Mouse (Mus musculus): ENCODE data around the gene Trh.

Trh gene

GRCm38 (mm10) chr6:92244591-92244990, at the start of gene Trh:
Gene Trh, minus strand, starts transcription at chr6:92244650.
- in situ Hi-C loops (cut with MboI; ENCODE audit: low pct_unique_long_range_greater_than_20kb in 1 of 2, low sequenced_read_pairs in 2 of 2, unreplicated experiment in 1 of 2), result no loop called here

- in situ Hi-C loops (cut with MboI; ENCODE audit: low pct_unique_long_range_greater_than_20kb in 1 of 2, low sequenced_read_pairs in 2 of 2, unreplicated experiment in 1 of 2), result loop anchor here in 1 of 2 experiments (25.0 kb wide), 1 partner anchor 371 kb away; no protein-coding TSS in a partner anchor
These were observed 46.4 kb upstream of the Trh start for GRCm38 (mm10) chr6:92290826-92291225.

- in situ Hi-C loops (cut with MboI; ENCODE audit: low pct_unique_long_range_greater_than_20kb in 1 of 2, low sequenced_read_pairs in 2 of 2, unreplicated experiment in 1 of 2), result loop anchor here (5.0 to 25.0 kb wide), 4 partner anchors 268 to 375 kb away; no protein-coding TSS in a partner anchor
These were observed 42.4 kb upstream of the Trh start for GRCm38 (mm10) chr6:92286889-92287288.

GRCm38 (mm10) chr6:92286258-92286888, 41.9 kb upstream of the Trh start:
- in situ Hi-C loops (cut with MboI; ENCODE audit: low pct_unique_long_range_greater_than_20kb in 1 of 2, low sequenced_read_pairs in 2 of 2, unreplicated experiment in 1 of 2), result loop anchor here (5.0 to 25.0 kb wide), 4 partner anchors 268 to 376 kb away; no protein-coding TSS in a partner anchor

- in situ Hi-C loops (cut with MboI; ENCODE audit: low pct_unique_long_range_greater_than_20kb in 1 of 2, low sequenced_read_pairs in 2 of 2, unreplicated experiment in 1 of 2), result loop anchor here (5.0 to 25.0 kb wide), 4 partner anchors 269 to 377 kb away; no protein-coding TSS in a partner anchor
These were observed 41.1 kb upstream of the Trh start for GRCm38 (mm10) chr6:92285559-92285958.

GRCm38 (mm10) chr6:92277179-92277578, 32.7 kb upstream of the Trh start:
- in situ Hi-C loops (cut with MboI; ENCODE audit: low pct_unique_long_range_greater_than_20kb in 1 of 2, low sequenced_read_pairs in 2 of 2, unreplicated experiment in 1 of 2), result loop anchor here in 1 of 2 experiments (25.0 kb wide), 1 partner anchor 385 kb away; no protein-coding TSS in a partner anchor

GRCm38 (mm10) chr6:92273652-92274322, 29.3 kb upstream of the Trh start:
- in situ Hi-C loops (cut with MboI; ENCODE audit: low pct_unique_long_range_greater_than_20kb in 1 of 2, low sequenced_read_pairs in 2 of 2, unreplicated experiment in 1 of 2), result loop anchor here (5.0 to 25.0 kb wide), 3 partner anchors 36 to 361 kb away; partner anchors contain the start of gene 4930590J08Rik (in 1 of the 2)

- in situ Hi-C loops (cut with MboI; ENCODE audit: low pct_unique_long_range_greater_than_20kb in 1 of 2, low sequenced_read_pairs in 2 of 2, unreplicated experiment in 1 of 2), result loop anchor here (5.0 to 25.0 kb wide), 3 partner anchors 35 to 360 kb away; partner anchors contain the start of gene 4930590J08Rik (in 1 of the 2)
These were observed 28.2 kb upstream of the Trh start for GRCm38 (mm10) chr6:92272601-92273000.

- in situ Hi-C loops (cut with MboI; ENCODE audit: low pct_unique_long_range_greater_than_20kb in 1 of 2, low sequenced_read_pairs in 2 of 2, unreplicated experiment in 1 of 2), result loop anchor here in 1 of 2 experiments (25.0 kb wide), 1 partner anchor 357 kb away; the partner anchor contains the start of gene 4930590J08Rik
These were observed 24.6 kb upstream of the Trh start for GRCm38 (mm10) chr6:92269019-92269418.

- in situ Hi-C loops (cut with MboI; ENCODE audit: low pct_unique_long_range_greater_than_20kb in 1 of 2, low sequenced_read_pairs in 2 of 2, unreplicated experiment in 1 of 2), result loop anchor here in 1 of 2 experiments (25.0 kb wide), 1 partner anchor 356 kb away; the partner anchor contains the start of gene 4930590J08Rik
These were observed 23.6 kb upstream of the Trh start for GRCm38 (mm10) chr6:92268001-92268400.

GRCm38 (mm10) chr6:92261162-92261843, 16.9 kb upstream of the Trh start:
- in situ Hi-C loops (cut with MboI; ENCODE audit: low pct_unique_long_range_greater_than_20kb in 1 of 2, low sequenced_read_pairs in 2 of 2, unreplicated experiment in 1 of 2), result loop anchor here in 1 of 2 experiments (25.0 kb wide), 1 partner anchor 349 kb away; the partner anchor contains the start of gene 4930590J08Rik

- in situ Hi-C loops (cut with MboI; ENCODE audit: low pct_unique_long_range_greater_than_20kb in 1 of 2, low sequenced_read_pairs in 2 of 2, unreplicated experiment in 1 of 2), result loop anchor here in 1 of 2 experiments (25.0 kb wide), 1 partner anchor 343 kb away; the partner anchor contains the start of gene 4930590J08Rik
These were observed 10.9 kb upstream of the Trh start for GRCm38 (mm10) chr6:92255346-92255745.

GRCm38 (mm10) chr6:92253253-92253870, 8.9 kb upstream of the Trh start:
- in situ Hi-C loops (cut with MboI; ENCODE audit: low pct_unique_long_range_greater_than_20kb in 1 of 2, low sequenced_read_pairs in 2 of 2, unreplicated experiment in 1 of 2), result loop anchor here in 1 of 2 experiments (25.0 kb wide), 1 partner anchor 341 kb away; the partner anchor contains the start of gene 4930590J08Rik

GRCm38 (mm10) chr6:92247215-92247919, 2.9 kb upstream of the Trh start:
- in situ Hi-C loops (cut with MboI; ENCODE audit: low pct_unique_long_range_greater_than_20kb in 1 of 2, low sequenced_read_pairs in 2 of 2, unreplicated experiment in 1 of 2), result no loop called here

GRCm38 (mm10) chr6:92246335-92246734, 1.9 kb upstream of the Trh start:
- in situ Hi-C loops (cut with MboI; ENCODE audit: low pct_unique_long_range_greater_than_20kb in 1 of 2, low sequenced_read_pairs in 2 of 2, unreplicated experiment in 1 of 2), result no loop called here

- in situ Hi-C loops (cut with MboI; ENCODE audit: low pct_unique_long_range_greater_than_20kb in 1 of 2, low sequenced_read_pairs in 2 of 2, unreplicated experiment in 1 of 2), result no loop called here
These were observed 3.1 kb downstream of the Trh start for GRCm38 (mm10) chr6:92241178-92241906.

GRCm38 (mm10) chr6:92235036-92235435, 9.4 kb downstream of the Trh start:
- in situ Hi-C loops (cut with MboI; ENCODE audit: low pct_unique_long_range_greater_than_20kb in 1 of 2, low sequenced_read_pairs in 2 of 2, unreplicated experiment in 1 of 2), result loop anchor here in 1 of 2 experiments (5.0 kb wide), 1 partner anchor 37 kb away; no protein-coding TSS in a partner anchor

Data from mouse embryonic stem cell (cell line).